Mouse (Mus musculus) MEL (cell line): ENCODE measurements around the gene Sf1. TPM values are rescaled to one million over a fixed set of nuclear protein-coding genes. Genes with fewer than 3 reads are reported as not detected.

Source experiments
- DNase-seq: peaks from one replicate; pipeline ENCODE4 v3.0.0; 2011; ENCODE audit warnings: low read depth, low spot score
- H3K27ac ChIP-seq: 2 replicates; pipeline ENCODE4 v1.5.1; 2012; ENCODE audit warnings: low read depth, mild to moderate bottlenecking, control low read depth, low read length, moderate library complexity; ENCODE audit not compliant: control insufficient read depth
- H3K27me3 ChIP-seq, 2 experiments: fragments of 150-350 bp in 1 of 2; sonication (generic) in 1 of 2; 2 replicates each; pipeline ENCODE4 v1.6.1; 2012; ENCODE audit warnings: low read length in 2 of 2, mild to moderate bottlenecking in 2 of 2, improper control_type of control experiment in 1 of 2, moderate library complexity in 1 of 2; ENCODE audit not compliant: insufficient read depth in 2 of 2, control insufficient read depth in 1 of 2
- H3K36me3 ChIP-seq, 2 experiments: 2 replicates each; pipeline ENCODE4 v1.6.1; 2012 to 2014; ENCODE audit warnings: low read length in 2 of 2, improper control_type of control experiment in 1 of 2, inconsistent platforms in 1 of 2, mild to moderate bottlenecking in 1 of 2; ENCODE audit not compliant: insufficient read depth in 2 of 2, control insufficient read depth in 1 of 2
- H3K4me1 ChIP-seq, 2 experiments: fragments of 150-350 bp in 1 of 2; sonication (generic) in 1 of 2; 2 replicates each; pipeline ENCODE4 v1.6.1; 2012; ENCODE audit warnings: low read length in 2 of 2, improper control_type of control experiment in 1 of 2, mild to moderate bottlenecking in 1 of 2; ENCODE audit not compliant: insufficient read depth in 2 of 2, control insufficient read depth in 1 of 2
- H3K4me3 ChIP-seq, 2 experiments: fragments of 150-350 bp in 1 of 2; sonication (generic) in 1 of 2; 2 replicates each; pipeline ENCODE4 v1.5.1; 2012; ENCODE audit warnings: low read depth in 2 of 2, low read length in 2 of 2, mild to moderate bottlenecking in 2 of 2, moderate library complexity in 2 of 2, control low read depth in 1 of 2, improper control_type of control experiment in 1 of 2; ENCODE audit not compliant: control insufficient read depth in 1 of 2, insufficient read depth in 1 of 2
- H3K79me2 ChIP-seq: 2 replicates; pipeline ENCODE4 v1.6.1; 2012; ENCODE audit warnings: mild to moderate bottlenecking, low read length, moderate library complexity; ENCODE audit not compliant: control insufficient read depth, poor library complexity, insufficient read depth
- H3K9ac ChIP-seq: 2 replicates; pipeline ENCODE4 v1.6.1; 2012; ENCODE audit warnings: low read depth, mild to moderate bottlenecking, control low read depth, low read length, moderate library complexity; ENCODE audit not compliant: control insufficient read depth, poor library complexity, severe bottlenecking
- H3K9me3 ChIP-seq: fragments of 150-350 bp; sonication (generic); replicated peaks from 2 replicates; pipeline ENCODE4 v1.6.1; 2012; ENCODE audit warnings: mild to moderate bottlenecking, low read length, improper control_type of control experiment, moderate library complexity; ENCODE audit not compliant: insufficient read depth
- BHLHE40 ChIP-seq: IDR thresholded peaks from 2 replicates; pipeline ENCODE4 v1.6.1; 2012; ENCODE audit warnings: low read depth, mild to moderate bottlenecking, inconsistent platforms, low read length, improper control_type of control experiment, borderline replicate concordance
- ELF1 ChIP-seq: IDR thresholded peaks from 2 replicates; pipeline ENCODE4 v1.6.1; 2014; ENCODE audit warnings: low read depth, mild to moderate bottlenecking, inconsistent platforms, low read length, improper control_type of control experiment, moderate library complexity
- GATA1 ChIP-seq: IDR thresholded peaks from 2 replicates; pipeline ENCODE4 v1.6.1; 2011; ENCODE audit warnings: low read depth, low read length, improper control_type of control experiment
- JUND ChIP-seq: IDR thresholded peaks from 2 replicates; pipeline ENCODE4 v1.6.1; 2011; ENCODE audit warnings: low read depth, mild to moderate bottlenecking, improper control_type of control experiment, low read length
- KAT2A ChIP-seq: conservative IDR thresholded peaks from 2 replicates; pipeline ENCODE4 v1.6.1; 2012; ENCODE audit warnings: low read depth, low read length, improper control_type of control experiment, inconsistent platforms
- MAFK ChIP-seq: IDR thresholded peaks from 2 replicates; pipeline ENCODE4 v1.6.1; 2011; ENCODE audit warnings: low read depth, mild to moderate bottlenecking, low read length, improper control_type of control experiment, borderline replicate concordance
- MAX ChIP-seq: IDR thresholded peaks from 2 replicates; pipeline ENCODE4 v1.6.1; 2011; ENCODE audit warnings: low read length, improper control_type of control experiment
- MYC ChIP-seq: IDR thresholded peaks from 2 replicates; pipeline ENCODE4 v1.6.1; 2011; ENCODE audit warnings: low read depth, mild to moderate bottlenecking, low read length, improper control_type of control experiment, moderate library complexity
- ZMIZ1 ChIP-seq: IDR thresholded peaks from 2 replicates; pipeline ENCODE4 v1.6.1; 2012; ENCODE audit warnings: low read depth, mild to moderate bottlenecking, inconsistent platforms, low read length, improper control_type of control experiment, moderate library complexity
- polyA plus RNA-seq, 2 experiments: library from polyadenylated mRNA; stranded (reverse) in 1 of 2; unstranded in 1 of 2; fragments of >175 nt in 1 of 2; fragments of >200 nt in 1 of 2; gene quantifications; 2 replicates each; pipeline versions ENCODE4 v1.2.1 to v1.2.4; 2012; ENCODE audit warnings: low replicate concordance in 2 of 2, low read depth in 1 of 2; ENCODE audit not compliant: insufficient read length in 2 of 2, insufficient read depth in 1 of 2, missing spikeins in 1 of 2
- total RNA-seq: library from RNA; depleted of rRNA; stranded (reverse); fragments of 300-350 nt; gene quantifications from 2 replicates; pipeline ENCODE4 v1.2.3, GENCODE M21; 2012

Sf1 gene
- total and polyA plus RNA-seq, 3 experiments, result 65.7 to 245 (median 211) TPM

DNA sequence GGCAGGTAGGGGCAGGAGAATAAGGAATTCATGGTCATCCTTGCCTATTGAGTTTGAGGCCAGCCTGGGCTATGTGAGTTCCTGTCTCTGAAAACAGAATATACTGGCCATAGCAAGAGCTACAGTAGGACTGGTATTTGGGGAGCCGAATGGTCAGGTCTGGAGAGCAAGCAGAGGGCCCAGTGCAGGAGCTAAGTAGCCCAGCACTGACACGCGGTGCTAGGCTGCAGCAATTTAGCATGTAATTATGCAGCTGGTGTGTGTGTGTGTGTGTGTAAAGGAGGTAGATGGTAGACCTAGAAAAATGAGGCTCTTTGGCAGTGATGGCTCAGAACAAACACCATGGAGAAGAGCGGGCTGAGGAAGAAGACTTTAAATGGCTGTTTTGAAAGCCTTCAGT, 15.9 kb upstream of the Sf1 start:
- no peak overlapping the region for H3K9ac ChIP-seq

DNA sequence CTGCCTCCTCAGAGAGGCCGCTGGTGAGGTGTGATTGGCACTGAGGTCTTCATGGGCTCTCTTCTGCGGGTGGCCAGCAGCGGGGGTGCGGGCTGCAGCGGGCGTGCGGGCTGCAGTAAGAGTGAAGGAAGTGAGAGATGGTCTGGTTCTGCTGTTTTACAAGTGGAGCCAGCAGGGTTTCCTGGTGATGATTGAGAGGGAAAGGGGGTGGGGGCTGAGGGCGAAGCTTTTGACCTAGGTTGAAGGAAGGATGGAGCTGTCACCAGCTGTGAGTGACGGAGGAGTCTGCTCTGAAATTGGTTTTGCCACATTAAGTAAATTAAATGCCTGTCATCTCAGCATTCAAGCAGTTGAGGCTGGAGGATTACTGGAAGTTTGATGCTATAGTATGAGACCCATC, 14.8 kb upstream of the Sf1 start:
- DNase-seq, result no peak
- no peak overlapping the region for H3K4me3 ChIP-seq
- no peaks in the 10 kb centered on the region for H3K9me3 ChIP-seq
- H3K36me3 ChIP-seq, result no peaks in the 10 kb centered on the region; a peak in 1 of 4 replicates
- TF ChIP-seq ELF1 (no peak), KAT2A (no peak), BHLHE40 (no peak), ZMIZ1 (no peak), MAFK (no peak)
- no peak overlapping the region for H3K27ac ChIP-seq
- no peaks in the 10 kb centered on the region for H3K79me2 ChIP-seq
- H3K27me3 ChIP-seq, result no peaks in the 10 kb centered on the region
- H3K4me1 ChIP-seq, result peaks cover 0 to 2% of the 10 kb centered on the region in 2 experiments; a peak in 2 of 4 replicates
- H3K9ac ChIP-seq, result no peak overlapping the region

More for the DNA sequence above, 15.9 kb upstream of the Sf1 start:
- Histone ChIP-seq H3K27ac (no peak overlapping the region), H3K79me2 (no peaks in the 10 kb centered on the region), H3K36me3 (no peaks in the 10 kb centered on the region; a peak in 1 of 4 replicates), H3K27me3 (no peaks in the 10 kb centered on the region), H3K4me3 (no peak overlapping the region), H3K4me1 (peaks cover 0 to 2% of the 10 kb centered on the region in 2 experiments; a peak in 2 of 4 replicates), H3K9me3 (no peaks in the 10 kb centered on the region)
- no peak for TF ChIP-seq JUND
- no peak for TF ChIP-seq ZMIZ1
- no peak for TF ChIP-seq MAX
- no peak for DNase-seq

DNA sequence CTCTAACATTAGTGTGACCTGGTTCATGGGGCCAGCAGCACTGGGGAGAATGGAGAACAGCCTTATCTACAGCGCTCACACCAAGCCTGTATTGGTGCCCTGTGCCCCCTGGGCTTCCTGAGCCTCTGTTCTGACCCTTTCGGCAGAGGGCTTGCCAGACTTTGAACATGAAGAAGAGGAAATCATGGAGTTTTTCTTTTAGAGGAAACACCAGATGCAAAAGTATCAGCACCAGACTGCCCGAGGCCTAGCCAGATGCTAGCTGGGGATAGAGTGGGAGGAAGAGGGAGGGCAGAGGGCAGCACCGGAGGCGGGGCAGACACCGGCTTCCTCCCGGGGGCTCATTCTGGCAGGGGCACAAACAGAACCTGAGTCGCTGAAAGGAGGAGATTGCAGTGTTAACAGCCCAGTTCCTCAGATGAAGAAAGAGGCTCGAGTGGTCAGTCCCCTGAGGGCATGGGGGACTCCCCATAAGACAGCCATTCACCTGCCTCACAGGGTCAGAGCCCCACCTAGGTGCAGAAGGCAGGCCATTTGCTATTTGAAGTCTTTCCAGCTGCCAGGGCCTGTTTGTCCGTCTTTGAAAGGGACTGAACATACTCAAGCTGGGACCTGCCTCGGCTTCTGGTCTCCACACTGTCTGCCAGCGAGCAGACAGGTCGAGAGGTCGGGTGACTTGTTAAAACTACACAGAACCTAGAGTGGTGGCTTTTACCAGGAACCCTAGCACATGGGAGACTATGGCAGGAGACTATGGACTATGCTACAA, 14.1 kb upstream of the Sf1 start:
- Histone ChIP-seq H3K27me3 (no peaks in the 10 kb centered on the region), H3K9me3 (no peaks in the 10 kb centered on the region), H3K79me2 (no peaks in the 10 kb centered on the region), H3K4me1 (peaks cover 0 to 2% of the 10 kb centered on the region in 2 experiments; a peak in 2 of 4 replicates), H3K4me3 (no peak overlapping the region), H3K36me3 (no peaks in the 10 kb centered on the region; a peak in 1 of 4 replicates), H3K27ac (no peak overlapping the region), H3K9ac (no peak overlapping the region)
- TF ChIP-seq MYC (no peak), GATA1 (0 out of 2 replicates have a peak, but pooled peaks have one; percentile 5)
- DNase-seq, result no peak
